Comparison of ENCODE assay signal across 8 mouse cellular contexts in genomic region chr3:52196047-52196935, GRCm38 (mm10).
DNase-seq lines count a peak whose midpoint lies in the region; ATAC-seq and TF ChIP-seq lines count a peak whose summit lies in the region.

No protein-coding gene starts in this region.

- H3K36me3 ChIP-seq in hindbrain, embryonic 16.5 days (ENCODE audit: control insufficient read depth, insufficient read depth, low read length): no peaks in the 10 kb centered on the region
- no peaks in the 10 kb centered on the region for H3K36me3 ChIP-seq in megakaryocyte, embryonic 14.5 days (replicated peaks; ENCODE audit: low read length)

- no peak; the same call in 1 of the 2 replicates for TF ChIP-seq CTCF in gastrocnemius, adult 2 months (IDR thresholded peaks at IDR 0.05)

- 2% methylated on average over 30 of the region's 39 CpGs for WGBS in hindbrain, embryonic 16.5 days

- intact Hi-C loops in gastrocnemius, adult 2 months (cut with DNase I): loop anchor here (2.0 to 5.0 kb wide), 4 partner anchors 94 to 354 kb away; no protein-coding TSS in a partner anchor
- intact Hi-C loops in left cerebral cortex, postnatal 14 days (cut with DNase I): loop anchor here (2.0 to 5.0 kb wide), 5 partner anchors 91 to 544 kb away; partner anchors contain the start of gene Maml3

- H3K4me2 ChIP-seq in hindbrain, embryonic 16.5 days (ENCODE audit: low read length): peak overlapping the region; percentile 92

- no peaks in the 10 kb centered on the region for H3K27me3 ChIP-seq in hindbrain, embryonic 16.5 days (replicated peaks; ENCODE audit: control insufficient read depth, insufficient read depth, low read length)
- peaks cover 63% of the 10 kb centered on the region for H3K27me3 ChIP-seq in megakaryocyte, embryonic 14.5 days (replicated peaks)

- peak overlapping the region; percentile 76 for H3K27ac ChIP-seq in gastrocnemius, adult 2 months
- peak overlapping the region; percentile 84 for H3K27ac ChIP-seq in hindbrain, embryonic 16.5 days (ENCODE audit: low read depth, low read length)

- H3K4me3 ChIP-seq in gastrocnemius, adult 2 months: peak overlapping the region; percentile 72
- H3K4me3 ChIP-seq in hindbrain, embryonic 16.5 days (ENCODE audit: low read length): peak overlapping the region; percentile 48
- H3K4me3 ChIP-seq in megakaryocyte, embryonic 14.5 days (replicated peaks): peak overlapping the region; percentile 90

- H3K9me3 ChIP-seq in hindbrain, embryonic 16.5 days (ENCODE audit: control insufficient read depth, low read length): no peaks in the 10 kb centered on the region
- H3K9me3 ChIP-seq in megakaryocyte, embryonic 14.5 days: no peaks in the 10 kb centered on the region

- H3K9ac ChIP-seq in hindbrain, embryonic 16.5 days (ENCODE audit: low read depth, low read length): peak overlapping the region; percentile 81

- peak; percentile 63 for DNase-seq in T-cell, adult 2 months (ENCODE audit: low spot score)
- DNase-seq in cerebellum, postnatal 10 days: peak; percentile 92 to 93
- DNase-seq in gastrocnemius, adult 2 months: peak; percentile 82
- peak; percentile 66 to 84 for DNase-seq in left cerebral cortex, postnatal 14 days (ENCODE audit: low spot score in 2 of 2)
- DNase-seq in right cerebral cortex, adult 18-20 months: peak; percentile 77
- DNase-seq in urinary bladder, postnatal 10 days (ENCODE audit: low spot score): peak; percentile 34

- peaks cover 12% of the 10 kb centered on the region for H3K4me1 ChIP-seq in hindbrain, embryonic 16.5 days (ENCODE audit: control insufficient read depth, insufficient read depth, low read depth, low read length)
- H3K4me1 ChIP-seq in megakaryocyte, embryonic 14.5 days: peaks cover 47% of the 10 kb centered on the region

- peak; percentile 82 for ATAC-seq in hindbrain, embryonic 16.5 days

Comparison
In these comparisons a context has a peak if more than half of its experiments do, and no peak if none do; other contexts are left out.
1. Peak in every context shown above with its lines: DNase-seq, ATAC-seq, H3K4me3 ChIP-seq and H3K27ac ChIP-seq.
2. DNase-seq: peak in every context shown above with its lines; median percentile 92 in cerebellum, postnatal 10 days; 82 in gastrocnemius, adult 2 months; 77 in right cerebral cortex, adult 18-20 months; 75 in left cerebral cortex, postnatal 14 days; 63 in T-cell, adult 2 months; 34 in urinary bladder, postnatal 10 days.